Mouse (Mus musculus) MEL (cell line): ENCODE data around the gene Ppp2r2c. TPM values are rescaled to one million over a fixed set of nuclear protein-coding genes. Genes with fewer than 3 reads are reported as not detected.

Experiments
- polyA plus RNA-seq, 2 experiments: library from polyadenylated mRNA; stranded (reverse) in 1 of 2; unstranded in 1 of 2; fragments of >175 nt in 1 of 2; fragments of >200 nt in 1 of 2; gene quantifications; 2 replicates each; pipeline versions ENCODE4 v1.2.1 to v1.2.4; 2012; ENCODE audit warnings: low replicate concordance in 2 of 2, low read depth in 1 of 2; ENCODE audit not compliant: insufficient read length in 2 of 2, insufficient read depth in 1 of 2, missing spikeins in 1 of 2
- total RNA-seq: library from RNA; depleted of rRNA; stranded (reverse); fragments of 300-350 nt; gene quantifications from 2 replicates; pipeline ENCODE4 v1.2.3, GENCODE M21; 2012; rRNA removed

The Ppp2r2c gene
- total and polyA plus RNA-seq, 3 experiments: not detected

Other genes with a start within 250 kb of the Ppp2r2c start
- 15.9 and 18.9 TPM in 2 replicates for gene D5Ertd579e, start 172.5 kb upstream of the Ppp2r2c start, total RNA-seq
- 10 to 100 TPM in 1 of 2 experiments, not detected in 1; 31.1 TPM for gene D5Ertd579e, start 172.5 kb upstream of the Ppp2r2c start, polyA plus RNA-seq
- 27.9 and 32.9 TPM in 2 replicates for gene Bloc1s4, start 119.9 kb upstream of the Ppp2r2c start, total RNA-seq
- gene Bloc1s4, start 119.9 kb upstream of the Ppp2r2c start, polyA plus RNA-seq: 10 to 100 TPM in 1 of 2 experiments, not detected in 1; 29.8 TPM
- gene Mrfap1, start 71.7 kb upstream of the Ppp2r2c start, total RNA-seq: 206 and 211 TPM in 2 replicates
- gene Mrfap1, start 71.7 kb upstream of the Ppp2r2c start, polyA plus RNA-seq: 100 to 1,000 TPM in 1 of 2 experiments, not detected in 1; 267 TPM
- gene Man2b2, start 37.9 kb upstream of the Ppp2r2c start, total RNA-seq: 9.3 and 11.4 TPM in 2 replicates
- 10 to 100 TPM in 1 of 2 experiments, not detected in 1; 37.1 TPM for gene Man2b2, start 37.9 kb upstream of the Ppp2r2c start, polyA plus RNA-seq
- gene Wfs1, start 120.7 kb downstream of the Ppp2r2c start, total RNA-seq: not detected in 2 replicates
- gene Wfs1, start 120.7 kb downstream of the Ppp2r2c start, polyA plus RNA-seq: not detected
- gene Gm1043, start 216.9 kb downstream of the Ppp2r2c start, total RNA-seq: not detected in 2 replicates
- not detected for gene Gm1043, start 216.9 kb downstream of the Ppp2r2c start, polyA plus RNA-seq